Mouse (Mus musculus) bone marrow macrophage, adult 2 months (primary cell): Measurements from ENCODE around the gene Atf6b. TPM values are rescaled to one million over a fixed set of nuclear protein-coding genes. Genes with fewer than 3 reads are reported as not detected.

Experiments used
- H3K27ac ChIP-seq: 2 replicates; pipeline ENCODE4 v1.5.1; 2012; ENCODE audit warnings: low read depth, low read length; ENCODE audit not compliant: insufficient read depth
- H3K4me1 ChIP-seq: 2 replicates; pipeline ENCODE4 v1.6.1; 2012; ENCODE audit warnings: low read length; ENCODE audit not compliant: control insufficient read depth, insufficient read depth
- H3K4me3 ChIP-seq: 2 replicates; pipeline ENCODE4 v1.5.1; 2012; ENCODE audit warnings: mild to moderate bottlenecking, low read length, moderate library complexity; ENCODE audit not compliant: insufficient read depth
- CTCF ChIP-seq: IDR thresholded peaks from 2 replicates; pipeline ENCODE4 v1.5.1; 2012; ENCODE audit warnings: low read depth, mild to moderate bottlenecking, low read length, moderate library complexity
- POLR2A ChIP-seq: IDR thresholded peaks from 2 replicates; pipeline ENCODE4 v1.6.1; 2012; ENCODE audit warnings: mild to moderate bottlenecking, low read depth, low read length, borderline replicate concordance
- polyA plus RNA-seq: library from polyadenylated mRNA; stranded (reverse); fragments of >200 nt; gene quantifications from 2 replicates; pipeline ENCODE4 v1.2.4, GENCODE M21; 2012; ENCODE audit not compliant: missing spikeins, insufficient read depth, insufficient read length

The Atf6b gene
- polyA plus RNA-seq, 1 experiment: 62.7 TPM

GRCm38 (mm10) chr17:34645256-34645829, 1.6 kb upstream of the Atf6b start:
- peaks cover 65% of the 10 kb centered on the region for H3K4me1 ChIP-seq
- TF ChIP-seq POLR2A (no peak), CTCF (no peak)
- peak overlapping the region; percentile 74 for H3K4me3 ChIP-seq
- no peak overlapping the region for H3K27ac ChIP-seq

- Histone ChIP-seq H3K27ac (no peak overlapping the region), H3K4me1 (peaks cover 62% of the 10 kb centered on the region), H3K4me3 (peak overlapping the region; percentile 30)
- TF ChIP-seq POLR2A (no peak), CTCF (no peak)
Observed at GRCm38 (mm10) chr17:34645831-34646511, 975 bp upstream of the Atf6b start.

- Histone ChIP-seq H3K4me3 (peak overlapping the region; percentile 92), H3K4me1 (peaks cover 40% of the 10 kb centered on the region), H3K27ac (no peak overlapping the region)
- TF ChIP-seq POLR2A (no peak), CTCF (no peak)
Observed at GRCm38 (mm10) chr17:34648141-34648890, 1.4 kb downstream of the Atf6b start.

GRCm38 (mm10) chr17:34649106-34649864, 2.3 kb downstream of the Atf6b start:
- Histone ChIP-seq H3K27ac (peak overlapping the region; percentile 12; the same call in 1 of the 2 replicates), H3K4me3 (no peak overlapping the region; the same call in 1 of the 2 replicates), H3K4me1 (peaks cover 32% of the 10 kb centered on the region)
- TF ChIP-seq CTCF (no peak), POLR2A (no peak)

GRCm38 (mm10) chr17:34650781-34651180, 3.8 kb downstream of the Atf6b start:
- H3K4me3 ChIP-seq: no peak overlapping the region
- TF ChIP-seq POLR2A: no peak
- no peak for TF ChIP-seq CTCF
- no peak overlapping the region for H3K27ac ChIP-seq
- H3K4me1 ChIP-seq: peaks cover 33% of the 10 kb centered on the region

GRCm38 (mm10) chr17:34651507-34652221, 4.7 kb downstream of the Atf6b start:
- Histone ChIP-seq H3K4me3 (no peak overlapping the region), H3K27ac (no peak overlapping the region), H3K4me1 (peaks cover 27% of the 10 kb centered on the region)
- TF ChIP-seq POLR2A (no peak), CTCF (peak; percentile 22; the same call in 1 of the 2 replicates)

GRCm38 (mm10) chr17:34652546-34652945, 5.6 kb downstream of the Atf6b start:
- no peak overlapping the region for H3K27ac ChIP-seq
- H3K4me1 ChIP-seq: peaks cover 29% of the 10 kb centered on the region
- no peak for TF ChIP-seq CTCF
- no peak for TF ChIP-seq POLR2A
- H3K4me3 ChIP-seq: no peak overlapping the region

GRCm38 (mm10) chr17:34652985-34653384, 6.0 kb downstream of the Atf6b start:
- Histone ChIP-seq H3K4me1 (peaks cover 29% of the 10 kb centered on the region), H3K27ac (no peak overlapping the region), H3K4me3 (no peak overlapping the region)
- TF ChIP-seq POLR2A: no peak
- no peak for TF ChIP-seq CTCF

- TF ChIP-seq POLR2A (no peak), CTCF (peak; percentile 78)
- Histone ChIP-seq H3K27ac (no peak overlapping the region), H3K4me1 (peaks cover 21% of the 10 kb centered on the region), H3K4me3 (no peak overlapping the region)
Observed at GRCm38 (mm10) chr17:34653746-34654285, 6.9 kb downstream of the Atf6b start.
